Mouse (Mus musculus): Measurements from ENCODE around the gene Slco1a4. TPM values are rescaled to one million over a fixed set of nuclear protein-coding genes. Genes with fewer than 3 reads are reported as not detected.

The Slco1a4 gene
- not detected in 2 replicates for polyA plus RNA-seq (2012; rRNA removed)

GRCm38 (mm10) chr6:141856085-141856484 lies at the start of gene Slco1a4:
Slco1a4 (minus strand) TSS chr6:141856199.

DNA sequence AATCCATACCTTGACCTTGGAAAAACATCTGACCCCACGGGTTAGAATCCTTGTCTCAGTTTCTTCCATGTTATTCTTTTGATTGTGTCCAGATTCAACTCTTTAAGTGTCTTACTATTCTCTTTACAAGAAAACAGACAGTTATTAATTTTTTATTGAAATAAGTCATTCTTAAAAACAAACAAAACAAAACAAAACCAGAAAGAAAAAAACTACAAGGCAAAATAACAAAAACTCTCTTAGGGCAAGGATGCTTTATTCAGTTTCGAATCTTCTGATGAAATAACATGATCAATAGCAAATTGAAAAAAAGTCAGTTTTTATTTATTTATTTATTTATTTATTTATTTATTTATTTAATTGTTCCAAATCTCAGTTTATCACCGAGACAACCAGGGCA lies 82.3 kb downstream of the Slco1a4 start, which contains the start of gene Gm5724:
TSS of gene Gm5724 (minus strand) at position 101 of the 400 bp plus-strand sequence.

Other genes with a start within 250 kb of the Slco1a4 start
- gene Slco1b2, start 226.7 kb downstream of the Slco1a4 start, polyA plus RNA-seq (2012; rRNA removed) = not detected in 2 replicates
- gene Gm5724, start 82.4 kb downstream of the Slco1a4 start, polyA plus RNA-seq (2012; rRNA removed) = not detected in 2 replicates
- gene Slco1a1, start 90.8 kb upstream of the Slco1a4 start, polyA plus RNA-seq (2012; rRNA removed) = not detected in 2 replicates
- not detected in 2 replicates for gene Gm6614, start 155.2 kb upstream of the Slco1a4 start, polyA plus RNA-seq (2012; rRNA removed)